Mouse (Mus musculus) cerebellum, adult 9-11 months (tissue): Measurements from ENCODE around the gene Stard10.

Source experiments
- DNase-seq: peaks from one replicate; pipeline ENCODE4 v3.0.0; 2022

Stard10 gene

DNA sequence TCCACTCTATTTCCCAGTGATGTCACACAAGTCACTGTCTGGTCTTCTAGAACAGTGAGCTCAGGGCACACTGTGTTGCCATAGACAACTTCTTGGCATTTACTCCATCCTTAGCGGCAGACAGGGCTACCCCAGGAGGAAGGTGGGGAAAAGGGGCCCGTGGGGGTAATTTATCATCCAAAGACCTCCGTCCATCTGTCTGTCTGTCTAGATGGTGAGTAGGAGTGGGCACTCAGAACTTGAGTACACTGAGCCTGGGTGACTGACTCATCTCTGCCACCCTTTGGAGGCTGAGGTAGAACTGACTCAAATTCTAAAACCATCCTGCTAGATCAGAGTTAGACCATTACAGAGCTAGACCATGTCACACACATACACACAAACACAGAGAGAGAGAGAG is at the start of gene Stard10:
Stard10 (plus strand) TSS at position 73 of the 400 bp plus-strand sequence.
- no peak for DNase-seq

DNA sequence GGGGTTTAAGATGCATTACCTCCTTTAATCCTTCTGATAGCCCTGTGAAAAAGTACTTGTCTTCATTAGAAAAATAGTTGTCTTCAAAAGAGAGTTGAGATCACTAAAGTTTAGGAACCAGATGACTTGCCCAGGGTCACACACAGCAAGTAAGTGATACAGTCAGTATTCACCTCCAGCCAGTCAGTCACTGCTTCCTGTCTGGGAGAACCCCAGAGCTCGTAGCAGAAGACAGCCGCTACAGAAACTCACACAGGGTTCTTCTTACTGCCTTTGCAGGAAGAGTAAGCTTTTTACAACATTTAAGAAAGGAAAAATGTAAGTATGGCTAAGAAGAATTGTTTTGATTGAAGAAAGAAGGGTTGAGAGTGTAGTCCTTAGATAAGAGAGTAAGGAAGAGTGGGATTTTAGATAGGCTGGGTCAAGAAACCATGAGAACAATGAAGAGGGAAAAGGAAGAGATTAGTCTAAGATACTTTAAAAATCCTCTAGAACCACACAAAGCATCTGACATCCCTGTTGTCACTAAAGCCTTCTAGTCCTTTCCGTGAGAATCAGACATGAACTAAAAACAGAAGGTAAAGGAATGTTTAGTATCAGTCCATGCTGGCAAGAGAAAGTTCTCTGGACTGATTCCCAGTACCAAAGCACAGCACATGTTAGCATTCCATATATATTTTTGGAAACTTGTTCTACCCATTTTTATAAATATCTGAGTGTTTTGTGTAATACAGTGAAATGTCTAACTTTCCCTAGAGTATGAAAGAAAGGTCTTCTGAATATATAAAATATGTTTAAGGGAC is 49.2 kb upstream of the Stard10 start:
- no peak for DNase-seq

DNA sequence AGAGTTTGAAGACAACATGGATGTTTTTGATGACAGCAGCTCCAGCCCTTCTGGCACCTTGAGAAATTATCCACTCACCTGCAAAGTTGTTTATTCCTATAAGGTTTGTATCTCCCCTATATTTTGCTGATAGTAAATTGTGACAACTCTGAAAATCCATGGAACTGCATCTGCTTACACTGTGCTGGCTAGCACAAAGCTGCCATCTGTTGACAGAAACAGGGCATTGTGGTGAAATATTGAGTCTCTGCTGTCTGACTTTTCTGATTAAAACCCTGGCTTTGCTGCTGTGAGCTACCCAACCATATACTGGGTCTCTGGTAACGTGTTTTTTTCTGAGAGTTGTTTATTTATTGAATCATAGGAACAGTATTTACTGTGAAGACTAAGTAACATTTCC is 45.3 kb upstream of the Stard10 start:
- DNase-seq = no peak

DNA sequence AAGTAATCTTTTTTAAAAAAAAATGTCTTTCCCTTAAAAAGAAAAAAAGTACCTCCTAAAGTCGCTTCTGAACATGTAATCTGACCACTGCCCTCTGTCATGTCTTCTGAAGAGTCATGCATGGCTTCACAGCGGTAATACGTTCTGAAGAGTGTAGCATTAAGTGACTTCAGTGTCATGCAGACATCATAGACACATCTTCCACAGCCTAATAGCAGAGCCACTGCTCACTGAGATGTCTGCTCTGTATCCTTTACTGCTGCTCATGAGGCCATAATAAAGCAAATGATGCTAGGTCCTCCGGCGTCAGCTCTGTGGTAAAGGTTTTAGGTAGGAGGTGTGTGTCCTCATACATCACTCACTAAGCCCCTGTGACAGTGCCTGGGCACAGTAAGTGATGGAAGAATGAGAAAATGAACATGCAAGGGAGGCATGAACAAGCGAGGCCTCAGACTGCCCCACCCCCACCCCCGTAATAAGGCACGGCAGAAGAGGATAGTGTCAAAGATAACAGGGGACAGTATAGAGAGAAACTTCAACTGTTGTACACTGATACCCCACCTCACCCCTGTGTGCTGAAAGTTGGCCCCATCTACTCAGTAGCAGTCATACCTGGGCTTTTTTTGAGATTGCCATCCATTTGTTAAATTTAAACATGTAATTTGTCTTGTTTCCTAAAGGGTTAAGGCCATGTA is 44.3 kb upstream of the Stard10 start:
- no peak for DNase-seq

DNA sequence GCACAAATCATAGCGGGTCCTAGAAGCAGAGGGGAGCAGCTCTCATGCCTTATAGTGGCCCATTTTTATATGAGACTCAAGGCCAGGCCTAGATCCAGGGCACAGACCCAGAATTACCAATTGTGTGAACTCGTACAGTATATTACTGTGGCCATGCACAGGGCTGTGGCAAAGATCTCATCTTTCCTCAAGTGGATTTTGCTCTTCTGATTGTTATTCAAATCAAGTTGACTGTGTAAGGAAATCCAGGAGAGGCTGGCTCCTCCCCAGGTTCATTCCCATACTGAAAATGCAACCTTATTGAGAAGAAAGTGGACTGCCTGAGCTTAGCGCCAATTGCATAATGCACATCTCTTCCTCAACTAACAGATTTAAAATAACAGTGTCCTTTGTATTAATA is 34.2 kb upstream of the Stard10 start:
- DNase-seq = no peak

DNA sequence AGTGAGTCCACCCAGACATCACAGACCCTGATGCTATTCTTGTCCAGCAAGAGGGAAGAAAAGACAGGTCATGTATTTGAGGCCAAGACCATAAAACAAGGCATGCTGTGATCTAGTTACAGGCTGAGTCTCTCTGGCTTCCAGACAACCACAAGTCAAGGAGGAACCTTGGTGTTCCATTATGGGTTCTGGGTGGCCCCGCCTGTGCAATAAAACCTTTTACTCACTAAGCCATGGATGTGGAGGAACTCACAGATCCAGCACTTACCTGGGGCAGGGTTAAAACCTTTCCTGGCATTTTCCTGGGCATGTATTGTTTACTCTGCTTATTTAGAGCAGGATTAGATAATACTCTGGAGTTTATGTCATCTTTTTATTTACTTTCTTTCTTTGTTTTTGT is 32.4 kb upstream of the Stard10 start:
- no peak for DNase-seq

DNA sequence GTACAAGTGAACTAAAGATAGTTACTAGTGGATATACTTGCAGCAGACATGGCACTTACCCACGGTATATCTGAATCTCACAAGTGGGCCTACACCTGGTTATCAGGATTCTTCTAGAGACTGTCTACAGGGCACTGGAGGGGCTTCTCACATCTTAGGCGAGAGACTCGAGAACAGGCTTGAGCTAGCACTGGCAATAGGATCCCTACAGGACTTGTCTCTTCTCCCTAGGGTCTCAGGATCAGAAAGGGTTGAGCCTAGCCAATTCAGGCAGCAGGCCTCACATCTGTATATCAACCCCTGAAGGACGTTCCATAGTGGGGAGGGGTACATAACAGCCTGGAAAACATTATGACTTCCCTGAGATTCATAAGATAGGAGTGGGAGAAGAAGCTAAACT is 30.0 kb upstream of the Stard10 start:
- no peak for DNase-seq

DNA sequence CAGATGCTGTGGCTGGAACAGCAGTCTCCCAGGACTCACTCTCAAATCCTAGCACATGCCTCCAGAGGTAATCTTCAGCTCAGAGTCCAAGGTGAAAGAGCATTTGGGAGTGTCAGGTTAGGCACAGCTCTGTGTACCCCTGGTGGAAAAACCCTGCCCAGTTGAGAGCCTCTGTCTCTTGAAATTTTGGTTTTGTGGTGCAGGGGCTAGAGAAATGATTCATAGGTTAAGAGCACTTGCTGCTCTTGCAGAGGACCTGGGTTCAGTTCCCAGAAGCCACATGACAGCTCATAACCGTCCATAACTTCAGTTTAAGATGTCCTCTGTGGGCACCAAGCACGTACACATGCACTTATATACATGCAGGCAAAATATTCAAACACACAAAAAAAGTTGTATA is 29.1 kb upstream of the Stard10 start:
- DNase-seq = no peak

DNA sequence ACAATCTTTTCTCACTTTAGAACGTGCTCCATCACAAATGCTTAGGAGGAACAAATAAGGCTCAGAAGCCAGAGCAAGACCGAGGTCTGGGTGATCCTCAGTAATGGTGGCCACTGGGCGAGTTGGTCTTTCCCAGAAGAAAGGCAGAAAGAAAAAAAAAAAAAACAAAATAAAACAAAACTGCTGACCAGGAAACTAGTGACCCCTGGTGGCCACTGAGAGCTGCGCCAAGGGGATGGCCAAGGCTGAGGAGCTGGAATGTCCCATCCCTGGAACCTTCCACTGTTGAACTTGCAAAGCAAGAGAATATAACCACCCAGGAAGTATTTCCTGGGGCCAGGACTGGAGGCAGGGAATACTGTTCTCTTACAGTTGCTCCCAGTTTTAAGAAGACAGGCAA is 28.4 kb upstream of the Stard10 start:
- peak; percentile 32 for DNase-seq

DNA sequence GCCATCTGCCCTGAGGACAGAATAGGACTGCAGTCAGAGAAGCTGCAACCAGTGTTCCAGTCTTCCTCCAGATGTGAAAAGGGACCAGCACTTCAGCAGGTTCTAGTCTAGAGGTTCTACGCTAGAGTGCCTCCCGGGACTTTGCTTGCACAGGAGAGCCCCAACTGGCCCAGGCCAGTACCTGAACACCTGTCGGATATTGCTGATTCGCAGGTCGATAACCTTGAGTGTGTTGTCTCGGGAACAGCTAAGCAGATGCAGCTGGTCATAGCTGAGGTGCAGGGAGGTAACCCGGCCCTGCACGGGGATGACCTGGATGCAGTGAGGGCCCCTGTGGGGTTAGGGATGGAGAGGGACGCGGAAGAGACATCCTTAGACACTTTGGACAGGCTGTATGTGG is 26.5 kb upstream of the Stard10 start:
- peak; percentile 11 for DNase-seq

DNA sequence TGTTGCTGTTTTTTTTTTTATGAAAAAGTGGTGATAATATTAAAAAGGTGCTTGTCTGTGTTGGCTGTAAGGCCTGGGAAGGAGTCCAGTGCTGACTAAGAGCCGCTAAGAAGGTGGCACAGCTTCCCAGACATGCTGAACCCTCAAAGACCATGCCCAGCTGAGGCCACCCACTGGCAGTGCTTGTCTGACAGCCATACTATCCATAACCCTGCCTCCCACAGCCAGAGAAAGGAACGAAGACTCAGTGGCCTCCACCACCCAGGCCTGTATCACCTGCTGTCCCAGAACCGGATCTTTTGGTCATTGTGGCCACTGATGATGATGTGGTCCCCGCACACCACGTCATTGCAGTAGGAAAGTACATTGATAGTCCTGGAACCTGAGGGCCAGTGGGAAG is 25.7 kb upstream of the Stard10 start:
- DNase-seq = no peak

DNA sequence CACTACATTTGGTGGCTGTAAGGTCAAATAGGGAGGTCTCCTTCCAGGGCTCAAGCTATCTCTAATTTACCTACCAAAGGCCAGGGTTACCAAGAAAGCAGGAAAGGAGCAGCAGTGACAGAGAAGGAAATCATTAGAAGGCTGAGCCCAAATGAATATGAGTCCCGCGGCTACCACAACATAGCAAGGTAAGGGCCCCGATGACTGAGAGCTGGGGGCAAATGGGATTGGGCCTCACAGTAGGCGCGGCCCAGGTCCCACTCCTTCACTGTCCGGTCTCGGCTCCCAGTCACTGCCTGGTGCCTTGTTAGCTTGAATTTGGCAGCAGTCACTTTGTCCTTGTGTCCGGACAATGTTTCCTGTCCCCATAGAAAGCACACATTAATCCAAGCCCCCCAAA is 25.2 kb upstream of the Stard10 start:
- DNase-seq = no peak

DNA sequence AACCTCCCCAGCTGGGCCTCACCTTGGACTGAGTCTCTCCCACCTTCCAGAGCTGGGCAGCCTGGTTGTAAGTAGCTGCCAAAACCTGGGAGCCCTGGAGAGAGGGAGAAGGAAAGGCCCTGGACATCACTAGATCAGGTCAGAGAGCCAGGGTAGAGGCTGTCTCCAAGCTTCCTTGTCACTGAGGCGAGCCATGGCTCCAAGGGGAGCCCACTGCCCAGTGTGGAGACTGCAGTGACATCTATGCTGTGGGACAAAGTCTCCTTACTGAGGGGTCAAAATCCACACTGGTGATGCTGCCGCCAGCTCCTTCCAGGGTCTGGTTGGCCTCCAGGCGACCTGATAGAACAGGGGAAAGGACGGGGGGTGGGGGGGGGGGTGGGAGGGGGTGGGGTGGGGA is 24.8 kb upstream of the Stard10 start:
- peak; percentile 10 for DNase-seq

DNA sequence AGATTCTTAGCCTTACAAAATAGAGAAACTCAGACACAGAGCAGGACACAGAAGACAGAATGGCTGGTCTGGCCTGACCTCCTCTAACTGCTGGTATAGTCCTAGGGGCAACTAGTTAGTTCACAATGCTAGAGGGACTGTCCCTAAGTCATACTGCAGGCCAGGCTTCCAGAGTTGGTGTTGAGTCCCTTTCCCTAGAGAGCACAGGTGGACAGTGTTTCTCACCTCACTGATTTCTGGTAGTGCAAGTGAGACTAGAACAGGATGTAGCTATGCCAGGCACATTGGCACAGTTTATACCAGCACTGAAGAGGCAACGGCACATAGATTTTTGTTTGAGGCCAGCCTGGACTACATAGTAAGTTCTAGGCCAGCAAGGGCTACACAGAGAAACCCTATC is 24.2 kb upstream of the Stard10 start:
- no peak for DNase-seq

DNA sequence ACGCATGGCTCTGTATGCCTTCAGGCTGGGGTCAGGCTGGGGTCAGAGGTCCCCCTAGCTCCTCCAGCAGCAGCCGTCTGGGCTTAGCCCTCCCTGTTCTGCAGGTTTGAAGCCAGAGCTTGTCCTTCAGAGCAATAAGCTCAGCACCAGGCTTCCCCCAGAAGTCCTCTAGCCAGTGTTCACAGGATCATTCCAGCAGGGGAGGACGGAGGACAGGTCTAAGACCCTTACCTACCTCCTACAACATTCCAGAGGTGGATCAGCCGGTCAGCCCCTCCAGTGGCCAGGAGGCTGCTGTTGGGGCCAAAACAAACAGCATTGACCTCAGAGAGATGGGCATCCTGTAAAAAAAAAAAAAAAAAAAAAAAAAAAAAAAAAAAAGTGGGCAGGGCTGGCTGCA is 23.7 kb upstream of the Stard10 start:
- DNase-seq = peak; percentile 14

DNA sequence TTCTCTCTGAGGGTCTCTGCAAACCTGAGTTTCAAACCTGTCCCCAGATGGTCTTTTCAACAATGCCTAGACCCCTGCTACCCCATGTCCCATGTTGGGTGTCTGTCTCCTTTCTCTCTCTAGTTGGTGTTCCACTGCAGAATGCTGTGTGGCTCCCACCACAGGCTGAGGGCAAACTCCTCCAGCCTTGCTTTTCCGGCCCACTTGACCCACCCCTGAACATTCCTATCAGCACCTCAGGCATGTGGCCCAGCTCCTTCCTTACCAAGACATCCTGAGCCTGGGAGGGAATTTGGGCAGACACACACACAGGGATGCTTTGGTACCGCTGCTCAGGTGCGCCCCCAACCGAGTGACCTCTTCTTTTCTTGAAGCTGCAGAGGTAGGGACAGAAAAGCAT is 23.3 kb upstream of the Stard10 start:
- peak; percentile 16 for DNase-seq

DNA sequence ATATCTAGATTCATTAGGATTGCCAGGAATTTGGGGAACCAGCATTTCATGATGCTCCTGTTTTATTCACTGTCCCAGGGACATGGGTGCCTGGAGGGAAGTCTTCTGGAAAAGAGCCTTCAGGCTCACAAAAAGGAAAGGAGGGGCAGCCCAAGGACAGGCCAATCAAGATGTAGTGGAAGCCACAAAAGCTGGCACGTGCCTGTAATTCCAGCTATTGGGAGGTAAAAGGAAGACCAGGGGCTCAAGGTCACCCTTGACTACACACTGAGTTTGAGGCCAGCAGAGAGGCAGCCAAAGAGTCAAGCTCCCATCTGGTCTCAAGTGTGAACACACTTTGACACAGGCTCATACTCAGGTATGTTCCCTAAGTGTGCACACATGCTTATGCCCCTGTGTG is 21.4 kb upstream of the Stard10 start:
- peak; percentile 36 for DNase-seq

DNA sequence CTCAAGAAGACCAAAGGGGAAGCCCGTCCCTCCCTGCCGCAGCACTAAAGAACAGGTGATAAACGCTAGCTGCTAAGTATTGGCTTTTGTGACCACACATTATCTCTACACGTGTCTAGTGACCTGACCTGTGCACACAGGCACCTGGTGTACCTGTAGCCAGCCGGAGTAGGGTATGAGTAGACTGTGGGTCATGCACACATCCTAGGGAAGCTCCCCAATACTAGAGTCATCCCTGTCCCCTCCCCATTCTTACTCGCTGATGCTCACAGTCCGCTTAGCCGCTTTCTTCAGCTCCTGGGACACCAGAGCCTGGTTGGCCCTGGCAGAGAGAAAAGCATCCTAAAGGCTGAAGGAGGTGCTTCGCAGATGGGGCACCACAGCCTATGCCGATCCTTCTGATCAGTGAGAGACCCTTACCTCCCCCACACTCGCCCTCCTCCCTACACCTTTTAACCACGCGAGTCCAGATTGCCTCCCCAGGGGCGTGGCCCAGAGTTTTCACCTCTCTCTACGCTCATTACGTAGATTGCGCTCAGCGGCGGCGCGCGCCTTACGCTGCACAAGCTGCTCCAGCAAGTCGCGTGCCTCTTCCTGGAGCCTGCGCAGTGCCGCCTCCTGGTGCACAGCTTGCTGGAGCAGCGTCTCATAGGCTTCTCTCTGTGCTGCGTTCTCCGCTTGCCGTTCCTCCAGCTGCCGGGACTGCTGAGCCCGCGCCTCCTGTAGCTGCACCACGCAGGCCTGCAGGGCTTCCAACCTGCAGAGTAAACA is 20.4 kb upstream of the Stard10 start:
- DNase-seq = peak; percentile 89

DNA sequence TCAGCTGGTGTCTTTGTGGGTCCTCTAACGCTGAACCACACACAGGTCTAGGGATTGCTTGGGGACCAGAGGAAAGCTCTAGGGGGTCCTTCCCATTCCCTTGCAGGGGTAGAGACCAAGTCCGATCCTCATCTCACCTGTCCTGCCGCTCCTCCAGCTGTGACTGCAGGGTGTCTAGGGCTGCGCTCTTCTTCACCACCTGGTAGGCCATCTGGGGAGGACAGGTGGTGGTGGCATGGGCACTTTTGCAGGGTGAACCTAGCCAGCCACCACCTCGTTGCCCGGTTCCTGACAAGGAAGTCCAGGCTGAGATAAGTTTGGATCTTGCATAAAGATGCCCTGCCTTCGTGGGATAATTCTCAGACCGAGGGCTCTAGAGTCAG is 19.9 kb upstream of the Stard10 start:
- peak; percentile 82 for DNase-seq

DNA sequence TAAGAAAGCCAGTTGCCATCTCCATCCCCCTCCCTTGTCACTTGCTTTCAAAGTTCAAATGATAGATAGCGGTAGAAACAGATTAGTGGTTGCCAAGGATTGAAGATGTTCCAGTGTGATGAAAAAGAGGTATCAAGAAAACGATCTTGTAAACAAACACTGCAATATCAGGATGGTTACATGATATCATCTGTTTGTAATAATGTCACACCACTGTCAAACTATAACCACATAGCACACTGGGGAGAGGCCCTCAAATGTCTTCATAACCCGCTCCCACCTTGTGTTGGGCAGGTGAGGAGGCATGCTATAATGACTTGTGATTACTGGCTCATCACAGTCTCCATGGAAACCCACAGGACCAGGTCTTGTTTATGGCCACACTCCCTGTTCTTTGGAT is 18.5 kb upstream of the Stard10 start:
- DNase-seq = peak; percentile 12

DNA sequence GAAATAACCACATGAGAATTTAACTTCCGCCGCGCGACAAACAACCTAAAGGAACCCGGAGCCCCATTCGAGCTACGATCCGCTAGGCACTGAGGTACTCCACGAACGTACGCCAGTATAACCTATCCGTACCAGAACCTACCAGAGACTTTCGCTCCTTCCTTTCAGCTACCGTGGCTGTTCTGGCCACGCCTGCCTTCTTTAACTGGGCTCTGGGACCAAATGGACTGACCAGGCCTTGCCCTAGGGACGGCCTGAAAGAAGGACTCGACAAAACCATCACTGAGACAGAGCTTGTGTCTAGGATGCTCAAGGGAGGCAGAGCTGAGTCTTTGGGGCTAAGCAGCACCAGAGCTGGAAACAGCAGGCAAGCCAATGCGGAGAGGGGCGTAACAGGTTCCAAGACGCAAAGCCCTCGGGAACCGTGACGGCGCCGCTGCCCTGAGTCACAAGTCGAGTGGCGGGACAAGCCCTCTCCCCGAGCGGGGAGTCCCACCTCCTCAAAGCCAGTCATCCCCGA is 15.5 kb upstream of the Stard10 start:
- no peak for DNase-seq

DNA sequence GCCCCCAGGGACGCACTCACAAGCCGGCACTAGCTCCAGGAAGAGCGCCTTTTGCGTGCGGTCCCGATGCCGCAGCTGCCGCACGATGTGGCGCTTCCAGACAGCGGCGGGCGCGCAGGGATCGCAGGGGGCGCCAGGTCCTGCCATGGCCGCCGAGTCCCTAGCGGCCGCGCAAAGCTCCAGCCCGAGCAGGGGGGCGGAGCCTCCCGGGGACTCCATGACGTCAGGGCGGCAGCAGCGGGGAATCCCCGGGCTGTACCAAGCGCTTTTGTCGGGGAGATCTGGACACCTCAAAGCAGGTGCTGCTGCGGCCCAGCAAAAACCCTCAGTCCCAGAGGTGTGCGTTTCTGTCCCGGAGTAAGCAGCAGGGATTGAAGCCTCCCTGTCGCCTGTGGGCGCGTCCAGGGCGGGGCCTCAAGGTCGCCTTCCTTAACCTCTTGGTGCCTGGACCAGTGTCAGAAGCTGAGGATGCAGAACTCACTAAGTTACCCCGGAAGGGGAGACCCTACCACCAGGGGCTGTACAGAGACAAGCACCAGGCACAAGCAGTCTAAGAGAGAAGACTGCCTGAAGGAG is 14.9 kb upstream of the Stard10 start, which contains the start of gene Atg16l2:
Atg16l2 (minus strand) TSS at position 371 of the 576 bp plus-strand sequence.
- DNase-seq = peak; percentile 98

DNA sequence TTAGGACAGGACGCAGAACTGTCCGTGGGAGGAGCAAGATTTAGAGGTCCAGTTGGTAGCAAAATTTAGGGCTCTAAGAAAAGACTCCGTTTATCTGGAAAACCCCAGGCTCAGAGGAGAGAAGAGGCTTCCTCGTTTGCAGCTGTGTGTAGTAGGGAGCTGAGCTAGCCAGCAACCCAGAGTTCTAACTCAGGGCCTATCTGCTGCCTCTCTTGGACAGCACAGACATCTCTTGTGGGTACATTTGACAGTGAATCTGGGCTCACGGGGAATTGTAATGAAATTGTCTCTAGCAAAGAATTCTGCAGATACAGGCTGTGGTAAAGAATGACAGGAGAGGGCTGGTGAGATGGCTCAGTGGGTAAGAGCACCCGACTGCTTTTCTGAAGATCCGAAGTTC is 14.2 kb upstream of the Stard10 start:
- no peak for DNase-seq
